8 mouse cellular contexts compared by ENCODE assay signal in genomic region chr9:117251521-117252368, GRCm38 (mm10).
DNase-seq lines count a peak whose midpoint lies in the region; ATAC-seq and TF ChIP-seq lines count a peak whose summit lies in the region.

No protein-coding gene starts in this region.

- peaks cover 50% of the 10 kb centered on the region for H3K79me2 ChIP-seq in myocyte (ENCODE audit: control insufficient read depth, insufficient read depth)

- no peaks in the 10 kb centered on the region for H3K36me3 ChIP-seq in embryonic facial prominence, embryonic 14.5 days (ENCODE audit: control insufficient read depth, insufficient read depth, low read length)
- H3K36me3 ChIP-seq in hindbrain, embryonic 11.5 days (ENCODE audit: control insufficient read depth, insufficient read depth, low read length), result no peaks in the 10 kb centered on the region
- H3K36me3 ChIP-seq in limb, embryonic 14.5 days (ENCODE audit: control insufficient read depth, insufficient read depth, low read length), result no peaks in the 10 kb centered on the region
- no peaks in the 10 kb centered on the region for H3K36me3 ChIP-seq in myocyte (ENCODE audit: control insufficient read depth, insufficient read depth)

- peak overlapping the region; percentile 65 for H3ac ChIP-seq in myocyte (ENCODE audit: control insufficient read depth, insufficient read length)

- intact Hi-C loops in gastrocnemius, adult 2 months (cut with DNase I), result no loop called here

- DNase-seq in gastrocnemius, adult 2 months, result peak; percentile 52
- DNase-seq in gastrocnemius, adult 8-10 months (ENCODE audit: low spot score in 2 of 2), result no peak
- DNase-seq in NIH3T3 (ENCODE audit: low read depth), result peak; percentile 72
- DNase-seq in embryonic facial prominence, embryonic 14.5 days (ENCODE audit: low spot score), result peak; percentile 74
- DNase-seq in hindbrain, embryonic 11.5 days (ENCODE audit: low spot score), result peak; percentile 67
- peak; percentile 42 for DNase-seq in limb, embryonic 14.5 days (ENCODE audit: low spot score)

- H3K4me1 ChIP-seq in embryonic facial prominence, embryonic 14.5 days (ENCODE audit: control insufficient read depth, insufficient read depth, low read length), result peaks cover 37% of the 10 kb centered on the region
- no peaks in the 10 kb centered on the region for H3K4me1 ChIP-seq in hindbrain, embryonic 11.5 days (replicated peaks; ENCODE audit: control insufficient read depth, insufficient read depth, low read length)
- H3K4me1 ChIP-seq in limb, embryonic 14.5 days (ENCODE audit: control insufficient read depth, insufficient read depth, low read length), result peaks cover 35% of the 10 kb centered on the region

- ATAC-seq in embryonic facial prominence, embryonic 14.5 days (ENCODE audit: low read depth), result peak; percentile 46; the same call in 1 of the 2 replicates
- peak; percentile 72 for ATAC-seq in hindbrain, embryonic 11.5 days (ENCODE audit: low FRiP score)
- peak; percentile 66 for ATAC-seq in limb, embryonic 14.5 days (ENCODE audit: low FRiP score, low read depth)
- ATAC-seq in monocyte, adult 5-6 weeks (replicated peaks; ENCODE audit: insufficient number of reproducible peaks, low FRiP score, low TSS enrichment, poor library complexity, severe bottlenecking), result no peak

- peak overlapping the region; percentile 86 for H3K9ac ChIP-seq in embryonic facial prominence, embryonic 14.5 days (ENCODE audit: low read depth, low read length)
- H3K9ac ChIP-seq in hindbrain, embryonic 11.5 days (ENCODE audit: low read depth, low read length), result peak overlapping the region; percentile 75
- peak overlapping the region; percentile 76 for H3K9ac ChIP-seq in limb, embryonic 14.5 days (ENCODE audit: low read depth, low read length, severe bottlenecking)

- 0 out of 2 replicates have a peak, but pooled peaks have one; percentile 11 for TF ChIP-seq POLR2A in limb, embryonic 14.5 days (IDR thresholded peaks at IDR 0.05; ENCODE audit: borderline replicate concordance, extremely low read depth, insufficient read depth, insufficient read length)
- TF ChIP-seq POLR2A in myocyte (IDR thresholded peaks at IDR 0.05; ENCODE audit: insufficient read length, low read depth), result peak; percentile 19

- peak overlapping the region; percentile 72 for H3K4me3 ChIP-seq in gastrocnemius, adult 2 months
- H3K4me3 ChIP-seq in embryonic facial prominence, embryonic 14.5 days (ENCODE audit: low read depth, low read length), result peak overlapping the region; percentile 70
- H3K4me3 ChIP-seq in hindbrain, embryonic 11.5 days (ENCODE audit: low read depth, low read length), result peak overlapping the region; percentile 43
- H3K4me3 ChIP-seq in limb, embryonic 14.5 days (replicated peaks; ENCODE audit: low read length), result peak overlapping the region; percentile 56
- H3K4me3 ChIP-seq in myocyte, result peak overlapping the region; percentile 85

- no peaks in the 10 kb centered on the region for H3K9me3 ChIP-seq in embryonic facial prominence, embryonic 14.5 days (ENCODE audit: control insufficient read depth, low read length)
- H3K9me3 ChIP-seq in hindbrain, embryonic 11.5 days (ENCODE audit: control insufficient read depth, low read length), result no peaks in the 10 kb centered on the region
- H3K9me3 ChIP-seq in limb, embryonic 14.5 days (ENCODE audit: control insufficient read depth, low read length), result no peaks in the 10 kb centered on the region

- no peaks in the 10 kb centered on the region for H3K27me3 ChIP-seq in embryonic facial prominence, embryonic 14.5 days (replicated peaks; ENCODE audit: control insufficient read depth, insufficient read depth, low read length)
- no peaks in the 10 kb centered on the region for H3K27me3 ChIP-seq in hindbrain, embryonic 11.5 days (ENCODE audit: control insufficient read depth, insufficient read depth, low read length)
- H3K27me3 ChIP-seq in limb, embryonic 14.5 days (ENCODE audit: control insufficient read depth, insufficient read depth, low read length), result no peaks in the 10 kb centered on the region
- H3K27me3 ChIP-seq in myocyte (ENCODE audit: control insufficient read depth, insufficient read depth, insufficient read length), result no peaks in the 10 kb centered on the region

- H3K27ac ChIP-seq in gastrocnemius, adult 2 months, result peak overlapping the region; percentile 79
- H3K27ac ChIP-seq in embryonic facial prominence, embryonic 14.5 days (replicated peaks; ENCODE audit: low read depth, low read length), result peak overlapping the region; percentile 90
- H3K27ac ChIP-seq in hindbrain, embryonic 11.5 days (ENCODE audit: low read depth, low read length), result peak overlapping the region; percentile 33; the same call in 1 of the 2 replicates
- peak overlapping the region; percentile 84 for H3K27ac ChIP-seq in limb, embryonic 14.5 days (replicated peaks; ENCODE audit: low read depth, low read length)

- H3K4me2 ChIP-seq in embryonic facial prominence, embryonic 14.5 days (ENCODE audit: low read depth, low read length), result peak overlapping the region; percentile 64
- peak overlapping the region; percentile 76 for H3K4me2 ChIP-seq in hindbrain, embryonic 11.5 days (replicated peaks; ENCODE audit: low read depth, low read length)
- H3K4me2 ChIP-seq in limb, embryonic 14.5 days (replicated peaks; ENCODE audit: low read depth, low read length, severe bottlenecking), result peak overlapping the region; percentile 81
- peak overlapping the region; percentile 81 for H3K4me2 ChIP-seq in myocyte (ENCODE audit: low read depth)

- no peak; the same call in 1 of the 2 replicates for TF ChIP-seq CTCF in gastrocnemius, adult 2 months (IDR thresholded peaks at IDR 0.05)

- WGBS in embryonic facial prominence, embryonic 14.5 days, result under 1% methylated on average over 29 of the region's 29 CpGs
- under 1% methylated on average over 29 of the region's 29 CpGs for WGBS in hindbrain, embryonic 11.5 days
- under 1% methylated on average over 29 of the region's 29 CpGs for WGBS in limb, embryonic 14.5 days

TF ChIP-seq in myocyte, 11 proteins besides CTCF, POLR2A, EP300 and RAD21:
- no peak for TF ChIP-seq E2F4 (IDR thresholded peaks at IDR 0.05; ENCODE audit: insufficient read depth)
- TF ChIP-seq SRF (IDR thresholded peaks at IDR 0.05; ENCODE audit: control insufficient read depth, insufficient read length, low read depth), result no peak
- no peak for TF ChIP-seq TCF3 (IDR thresholded peaks at IDR 0.05; ENCODE audit: insufficient read length, low read depth)
- TF ChIP-seq POLR2AphosphoS2 (IDR thresholded peaks at IDR 0.05; ENCODE audit: insufficient read length, low read depth), result no peak
- no peak for TF ChIP-seq REST (IDR thresholded peaks at IDR 0.05; ENCODE audit: insufficient read depth, insufficient read length)
- TF ChIP-seq TCF12 (IDR thresholded peaks at IDR 0.05; ENCODE audit: insufficient read depth, poor library complexity, severe bottlenecking), result no peak
- TF ChIP-seq USF1 (IDR thresholded peaks at IDR 0.05; ENCODE audit: low read depth), result no peak
- TF ChIP-seq MYOD1 (IDR thresholded peaks at IDR 0.05; ENCODE audit: control insufficient read depth in 1 of 3, insufficient read length in 2 of 3, low read depth in 2 of 3), result no peak
- TF ChIP-seq CEBPB (IDR thresholded peaks at IDR 0.05; ENCODE audit: insufficient read depth, poor library complexity, severe bottlenecking), result no peak
- TF ChIP-seq MYOG (IDR thresholded peaks at IDR 0.05; ENCODE audit: control insufficient read depth in 1 of 3, insufficient read depth in 1 of 3, insufficient read length in 2 of 3, low read depth in 2 of 3), result no peak
- no peak for TF ChIP-seq MAX (IDR thresholded peaks at IDR 0.05; ENCODE audit: low read depth)

Comparison
In these comparisons a context has a peak if more than half of its experiments do, and no peak if none do; other contexts are left out.
1. DNase-seq: peak in gastrocnemius, adult 2 months (single experiment), NIH3T3 (single experiment), embryonic facial prominence, embryonic 14.5 days (single experiment), hindbrain, embryonic 11.5 days (single experiment) and limb, embryonic 14.5 days (single experiment); none in gastrocnemius, adult 8-10 months (0 of 2).
2. H3K27ac ChIP-seq: peak in every context shown above with its lines; median percentile 90 in embryonic facial prominence, embryonic 14.5 days; 84 in limb, embryonic 14.5 days; 79 in gastrocnemius, adult 2 months; 33 in hindbrain, embryonic 11.5 days.
3. Peak in every context shown above with its lines, with median percentiles within 50 percentile points of each other: H3K4me3 ChIP-seq, H3K4me2 ChIP-seq and H3K9ac ChIP-seq.